Mouse (Mus musculus) thymus, postnatal 4 days (tissue): Measurements from ENCODE around the gene Barhl1.
A peak's percentile ranks its signal among the peaks of the same experiment; 100 is the strongest.

Experiments
- DNase-seq: peaks from one replicate; pipeline ENCODE4 v3.0.0; 2021

The Barhl1 gene

GRCm38 (mm10) chr2:28916513-28916865 is at the start of gene Barhl1:
Barhl1 (minus strand) TSS chr2:28916668.
- no peak for DNase-seq

- no peak for DNase-seq
These were observed 47.1 kb upstream of the Barhl1 start for GRCm38 (mm10) chr2:28963565-28963964.

- DNase-seq = no peak
These were observed 45.2 kb upstream of the Barhl1 start for GRCm38 (mm10) chr2:28961636-28962035.

- DNase-seq = no peak
These were observed 44.6 kb upstream of the Barhl1 start for GRCm38 (mm10) chr2:28961024-28961585.

GRCm38 (mm10) chr2:28956874-28957273 is 40.4 kb upstream of the Barhl1 start:
- DNase-seq = no peak

GRCm38 (mm10) chr2:28954595-28954994 is 38.1 kb upstream of the Barhl1 start:
- no peak for DNase-seq

- DNase-seq = no peak
These were observed 36.5 kb upstream of the Barhl1 start for GRCm38 (mm10) chr2:28952981-28953380.

- no peak for DNase-seq
These were observed 29.8 kb upstream of the Barhl1 start for GRCm38 (mm10) chr2:28946312-28946711.

- no peak for DNase-seq
These were observed 28.9 kb upstream of the Barhl1 start for GRCm38 (mm10) chr2:28945388-28945787.

- no peak for DNase-seq
These were observed 27.4 kb upstream of the Barhl1 start for GRCm38 (mm10) chr2:28943666-28944516.

GRCm38 (mm10) chr2:28938997-28939396 is 22.5 kb upstream of the Barhl1 start:
- DNase-seq = no peak

- no peak for DNase-seq
These were observed 14.1 kb upstream of the Barhl1 start for GRCm38 (mm10) chr2:28930571-28930970.

GRCm38 (mm10) chr2:28923912-28924311 is 7.4 kb upstream of the Barhl1 start:
- DNase-seq = peak; percentile 76

- DNase-seq = no peak
These were observed 2.5 kb upstream of the Barhl1 start for GRCm38 (mm10) chr2:28919001-28919400.

GRCm38 (mm10) chr2:28917518-28918361 is 1.3 kb upstream of the Barhl1 start:
- DNase-seq = no peak

- no peak for DNase-seq
These were observed 669 bp upstream of the Barhl1 start for GRCm38 (mm10) chr2:28917156-28917517.

GRCm38 (mm10) chr2:28915768-28916512 is 528 bp downstream of the Barhl1 start:
- DNase-seq = peak; percentile 96

GRCm38 (mm10) chr2:28915104-28915738 is 1.2 kb downstream of the Barhl1 start:
- no peak for DNase-seq

GRCm38 (mm10) chr2:28914121-28914520 is 2.3 kb downstream of the Barhl1 start:
- DNase-seq = no peak

- DNase-seq = no peak
These were observed 3.5 kb downstream of the Barhl1 start for GRCm38 (mm10) chr2:28912961-28913360.

- DNase-seq = no peak
These were observed 4.3 kb downstream of the Barhl1 start for GRCm38 (mm10) chr2:28912039-28912700.
